Mouse (Mus musculus): ENCODE measurements around the gene Klhl40.

DNA sequence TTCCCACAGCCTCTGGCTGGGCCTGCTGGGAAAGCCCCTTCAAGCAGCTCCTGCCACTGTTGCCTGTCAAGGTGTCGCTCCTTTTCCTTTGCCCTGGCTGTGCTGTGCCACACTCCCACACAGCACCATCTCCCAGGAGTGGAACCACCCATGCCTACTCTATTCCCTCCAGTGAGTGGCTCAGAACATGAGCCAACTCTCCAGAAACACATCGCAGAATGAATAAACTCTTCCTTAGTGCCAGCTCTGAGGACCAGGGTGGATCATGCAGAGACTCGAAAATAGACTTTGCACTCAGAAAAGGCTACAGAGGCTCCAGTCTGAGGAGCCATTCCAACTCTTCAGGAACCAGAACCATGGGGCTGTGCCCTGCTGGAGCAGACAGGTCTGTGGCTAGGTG is 48.9 kb downstream of the Klhl40 start:
- TF ChIP-seq CTCF (IDR thresholded peaks at IDR 0.05; ENCODE audit: low read depth, low read length): no peak
- TF ChIP-seq POLR2AphosphoS5 (IDR thresholded peaks at IDR 0.05; ENCODE audit: insufficient replicate concordance, low read depth, low read length): no peak

Data from G1E (cell line).